ENCODE assay signal across 8 mouse cellular contexts in the genomic region with DNA sequence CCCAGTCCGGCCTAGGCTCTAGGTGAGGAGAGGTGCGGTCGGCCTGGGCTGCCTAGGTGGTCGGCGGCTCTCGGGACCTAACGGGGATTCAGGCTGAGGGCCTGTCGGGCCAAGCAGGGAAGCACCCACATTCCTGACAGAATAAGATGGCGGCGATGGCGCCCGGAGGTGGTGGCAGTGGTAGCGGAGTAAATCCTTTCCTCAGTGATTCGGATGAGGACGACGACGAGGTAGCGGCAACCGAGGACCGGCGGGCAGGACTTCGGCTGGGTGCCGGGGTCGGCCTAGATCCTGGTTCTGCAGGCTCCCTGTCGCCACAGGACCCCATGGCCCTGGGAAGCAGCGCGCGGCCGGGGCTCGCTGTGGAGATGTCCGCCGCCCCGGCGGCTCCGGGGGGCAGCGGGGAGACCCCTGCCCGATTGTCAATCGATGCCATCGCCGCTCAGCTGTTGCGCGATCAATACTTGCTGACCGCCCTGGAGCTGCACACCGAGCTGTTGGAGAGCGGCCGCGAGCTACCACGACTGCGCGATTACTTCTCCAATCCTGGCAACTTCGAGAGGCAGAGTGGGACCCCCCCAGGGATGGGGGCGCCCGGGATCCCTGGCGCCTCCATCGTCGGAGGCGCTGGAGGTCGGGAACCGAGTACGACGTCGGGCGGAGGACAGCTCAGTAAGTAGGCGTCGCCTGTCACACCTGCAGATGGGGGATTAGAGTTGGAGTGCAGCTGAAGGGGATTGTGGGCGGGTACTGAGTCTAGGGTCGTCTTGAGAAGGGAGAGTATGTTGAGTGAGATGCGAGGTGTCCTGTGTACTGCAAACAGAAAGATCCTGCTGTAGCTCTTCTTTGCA. TPM values are rescaled to one million over a fixed set of nuclear protein-coding genes. Genes with fewer than 3 reads are reported as not detected.
A peak's percentile ranks its signal among the peaks of the same experiment; 100 is the strongest.
DNase-seq lines count a peak whose midpoint lies in the region; ATAC-seq and TF ChIP-seq lines count a peak whose summit lies in the region.

No protein-coding gene starts in this region.

- peak overlapping the region; percentile 75 for H3K4me2 ChIP-seq in intestine, embryonic 15.5 days (replicated peaks)
- H3K4me2 ChIP-seq in lung, postnatal 0 days (replicated peaks; ENCODE audit: low read depth, low read length), result peak overlapping the region; percentile 96

- no peak for TF ChIP-seq CTCF in lung, postnatal 0 days (IDR thresholded peaks at IDR 0.05)
- no peak for TF ChIP-seq CTCF in spleen, adult 2 months (IDR thresholded peaks at IDR 0.05; ENCODE audit: extremely low read depth, insufficient read depth, insufficient read length, insufficient replicate concordance)

- no peaks in the 10 kb centered on the region for H3K27me3 ChIP-seq in erythroblast, embryonic 14.5 days (ENCODE audit: control insufficient read depth)
- H3K27me3 ChIP-seq in intestine, embryonic 15.5 days (replicated peaks), result no peaks in the 10 kb centered on the region
- no peaks in the 10 kb centered on the region for H3K27me3 ChIP-seq in lung, postnatal 0 days (replicated peaks; ENCODE audit: insufficient read depth, low read length)
- no peaks in the 10 kb centered on the region for H3K27me3 ChIP-seq in spleen, adult 2 months (ENCODE audit: control insufficient read depth, insufficient read depth, low read length)

- peak overlapping the region; percentile 46; the same call in 1 of the 2 replicates for H3K27ac ChIP-seq in intestine, embryonic 15.5 days
- peak overlapping the region; percentile 79 for H3K27ac ChIP-seq in lung, postnatal 0 days (ENCODE audit: low read length)
- H3K27ac ChIP-seq in spleen, adult 2 months (ENCODE audit: insufficient read depth, low read length), result peak overlapping the region; percentile 73

- peak; percentile 57 for ATAC-seq in intestine, embryonic 15.5 days
- ATAC-seq in lung, postnatal 0 days, result peak; percentile 0; the same call in 1 of the 2 replicates

- peaks cover 34% of the 10 kb centered on the region for H3K4me1 ChIP-seq in erythroblast, embryonic 14.5 days (ENCODE audit: control insufficient read depth)
- peaks cover 5% of the 10 kb centered on the region; the same call in 1 of the 2 replicates for H3K4me1 ChIP-seq in intestine, embryonic 15.5 days (replicated peaks)
- 0 out of 2 replicates have a peak, but pooled peaks cover 3% of the 10 kb centered on the region for H3K4me1 ChIP-seq in lung, postnatal 0 days (ENCODE audit: insufficient read depth, low read depth, low read length)
- no peaks in the 10 kb centered on the region for H3K4me1 ChIP-seq in spleen, adult 2 months (ENCODE audit: control insufficient read depth, insufficient read depth, insufficient read length)

- H3K4me3 ChIP-seq in erythroblast, embryonic 14.5 days (replicated peaks), result peak overlapping the region; percentile 100
- H3K4me3 ChIP-seq in intestine, embryonic 15.5 days (replicated peaks), result peak overlapping the region; percentile 76
- peak overlapping the region; percentile 99 for H3K4me3 ChIP-seq in lung, postnatal 0 days (ENCODE audit: low read depth, low read length)
- H3K4me3 ChIP-seq in spleen, adult 2 months (ENCODE audit: extremely low read depth, insufficient read depth, insufficient read length), result peak overlapping the region; percentile 90

- peak overlapping the region; percentile 78 for H3K9ac ChIP-seq in intestine, embryonic 15.5 days
- peak overlapping the region; percentile 94 for H3K9ac ChIP-seq in lung, postnatal 0 days (replicated peaks; ENCODE audit: low read depth)

- H3K9me3 ChIP-seq in erythroblast, embryonic 14.5 days (ENCODE audit: control insufficient read depth, low read length), result no peaks in the 10 kb centered on the region
- no peaks in the 10 kb centered on the region for H3K9me3 ChIP-seq in intestine, embryonic 15.5 days
- H3K9me3 ChIP-seq in lung, postnatal 0 days (ENCODE audit: low read length), result no peaks in the 10 kb centered on the region

- TF ChIP-seq EP300 in lung, postnatal 0 days (IDR thresholded peaks at IDR 0.05), result no peak

- no peak for TF ChIP-seq POLR2A in spleen, adult 2 months (IDR thresholded peaks at IDR 0.05; ENCODE audit: low read depth, low read length)

- WGBS in intestine, embryonic 15.5 days, result under 1% methylated on average over 68 of the region's 68 CpGs
- under 1% methylated on average over 66 of the region's 68 CpGs for WGBS in lung, postnatal 0 days
- WGBS in spleen, adult 2 months, result under 1% methylated on average over 68 of the region's 68 CpGs

- peaks cover 6% of the 10 kb centered on the region for H3K36me3 ChIP-seq in erythroblast, embryonic 14.5 days (ENCODE audit: control insufficient read depth)
- H3K36me3 ChIP-seq in intestine, embryonic 15.5 days, result no peaks in the 10 kb centered on the region
- H3K36me3 ChIP-seq in lung, postnatal 0 days (ENCODE audit: insufficient read depth, low read length), result no peaks in the 10 kb centered on the region
- H3K36me3 ChIP-seq in spleen, adult 2 months (ENCODE audit: control insufficient read depth, insufficient read depth, low read length), result no peaks in the 10 kb centered on the region

- peak; percentile 27 to 78 for DNase-seq in left cerebral cortex, adult 8-10 months (ENCODE audit: low spot score in 2 of 2)
- DNase-seq in left cerebral cortex, adult 11 months (ENCODE audit: low spot score), result no peak
- peak; percentile 38 for DNase-seq in NIH3T3 (ENCODE audit: low read depth)
- DNase-seq in lung, postnatal 0 days (ENCODE audit: low spot score), result no peak
- DNase-seq in spleen, adult 2 months (ENCODE audit: low read depth in 1 of 2, low spot score in 2 of 2), result no peak
- no peak for DNase-seq in adrenal gland, postnatal 10 days

RNA-seq across cellular contexts. Expression of gene Relch, which starts 0.5 kb away (rescaled TPM):
- 10 to 100 TPM; 78.3 to 88.5 (median 84.1) TPM for total RNA-seq in left cerebral cortex, adult 8-10 months (2022)
- 1.8 and 2.6 TPM in 2 replicates for polyA plus RNA-seq in erythroblast, embryonic 14.5 days (2012)
- polyA plus RNA-seq in intestine, embryonic 15.5 days (2015; fragmentation: Nextera tagmentation; extraction: Ambion mirVana), result 25.0 and 27.3 TPM in 2 replicates
- 21.0 and 21.3 TPM in 2 replicates for polyA plus RNA-seq in lung, postnatal 0 days (2015; fragmentation: Nextera tagmentation; extraction: Ambion mirVana)
- polyA plus RNA-seq in spleen, adult 2 months (2012; rRNA removed), result 21.1 and 28.3 TPM in 2 replicates
- 10 to 100 TPM; 34.2 to 47.3 TPM for total RNA-seq in adrenal gland, postnatal 10 days (2021)

RNA-seq across cellular contexts. Expression of gene Pign, which starts 0.7 kb away (rescaled TPM):
- total RNA-seq in left cerebral cortex, adult 8-10 months (2022), result 10 to 100 TPM; 19.3 to 24.3 (median 20.0) TPM
- polyA plus RNA-seq in erythroblast, embryonic 14.5 days (2012), result 0.02 and 0.44 TPM in 2 replicates
- polyA plus RNA-seq in intestine, embryonic 15.5 days (2015; fragmentation: Nextera tagmentation; extraction: Ambion mirVana), result 10.3 and 12.7 TPM in 2 replicates
- polyA plus RNA-seq in lung, postnatal 0 days (2015; fragmentation: Nextera tagmentation; extraction: Ambion mirVana), result 8.9 and 12.5 TPM in 2 replicates
- 6.9 and 11.0 TPM in 2 replicates for polyA plus RNA-seq in spleen, adult 2 months (2012; rRNA removed)
- total RNA-seq in adrenal gland, postnatal 10 days (2021), result 10 to 100 TPM; 28.2 to 43.4 TPM

Comparison
In these comparisons a context has a peak if more than half of its experiments do, and no peak if none do; other contexts are left out.
1. DNase-seq: peak in left cerebral cortex, adult 8-10 months (2 of 2) and NIH3T3 (single experiment); none in left cerebral cortex, adult 11 months (single experiment), lung, postnatal 0 days (single experiment), spleen, adult 2 months (0 of 2) and adrenal gland, postnatal 10 days (single experiment).
2. Peak in every context shown above with its lines, with median percentiles within 50 percentile points of each other: H3K4me3 ChIP-seq and H3K27ac ChIP-seq.